Mouse (Mus musculus) CD4-positive naive resting alpha-beta T cell, adult 57 days (primary cell): Measurements from ENCODE around the gene Apopt1. TPM values are rescaled to one million over a fixed set of nuclear protein-coding genes. Genes with fewer than 3 reads are reported as not detected.

Experiments used
- total RNA-seq: library from RNA; stranded (reverse); gene quantifications from one replicate; pipeline ENCODE4 v1.2.4, GENCODE M21; 2023

The Apopt1 gene
- total RNA-seq = 26.9 TPM

DNA sequence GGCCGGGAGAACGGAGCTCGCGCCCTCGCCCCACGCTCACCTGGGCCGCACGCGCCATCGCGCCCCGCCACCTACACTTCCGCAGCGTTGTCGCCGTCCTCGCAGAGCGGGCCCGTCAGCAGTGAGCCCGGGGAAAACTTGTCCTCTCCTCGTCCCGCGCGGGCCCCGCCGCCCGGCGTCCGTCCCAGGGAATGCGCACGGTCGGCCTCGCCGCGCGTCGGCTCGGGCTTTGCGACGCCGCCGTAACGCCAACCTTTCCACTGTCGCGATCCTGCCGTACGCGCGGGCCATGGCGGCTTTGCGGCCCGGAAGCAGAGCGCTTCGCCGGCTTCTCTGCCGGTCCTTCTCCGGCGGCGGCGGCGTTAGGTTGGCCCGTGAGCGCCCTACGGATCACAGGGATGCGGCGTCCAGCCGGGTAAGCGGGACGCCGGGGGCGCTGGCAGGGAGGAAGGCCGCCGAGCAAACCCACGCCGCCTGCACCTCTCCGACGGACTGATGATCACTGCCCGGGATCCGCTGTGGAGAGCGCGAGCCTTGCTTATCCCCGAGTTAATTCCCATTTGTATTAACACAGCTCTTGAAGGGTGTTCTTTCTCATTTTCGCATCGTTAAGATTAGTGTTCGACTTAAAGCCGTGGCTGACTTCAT, at the start of gene Apopt1, which contains the start of gene Bag5:
TSS of gene Apopt1 (plus strand) at position 258 of the 648 bp plus-strand sequence.
TSS of gene Bag5 (minus strand) at position 254 of the 648 bp plus-strand sequence.

DNA sequence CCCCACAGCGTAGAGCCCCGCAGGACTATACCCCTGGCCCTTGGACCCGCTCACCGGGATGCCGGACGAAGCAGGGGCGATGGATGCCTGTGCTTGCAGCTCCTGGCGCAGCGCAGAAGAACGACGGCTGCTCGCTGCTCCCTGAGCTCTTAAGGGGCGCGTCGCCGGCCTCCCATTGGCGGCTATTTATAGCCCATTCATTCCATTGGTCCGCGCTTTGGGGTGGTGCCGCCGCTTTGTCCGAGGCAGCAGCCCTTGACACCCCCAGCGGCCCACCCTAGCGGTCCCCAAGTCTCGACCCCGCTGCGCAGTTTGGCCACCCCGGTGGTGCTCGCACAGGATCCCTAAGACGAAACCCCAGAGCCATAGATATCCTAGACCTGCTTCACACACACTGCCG, 40.9 kb upstream of the Apopt1 start, which contains the start of gene Ckb:
TSS of gene Ckb (minus strand) at position 163 of the 400 bp plus-strand sequence.

DNA sequence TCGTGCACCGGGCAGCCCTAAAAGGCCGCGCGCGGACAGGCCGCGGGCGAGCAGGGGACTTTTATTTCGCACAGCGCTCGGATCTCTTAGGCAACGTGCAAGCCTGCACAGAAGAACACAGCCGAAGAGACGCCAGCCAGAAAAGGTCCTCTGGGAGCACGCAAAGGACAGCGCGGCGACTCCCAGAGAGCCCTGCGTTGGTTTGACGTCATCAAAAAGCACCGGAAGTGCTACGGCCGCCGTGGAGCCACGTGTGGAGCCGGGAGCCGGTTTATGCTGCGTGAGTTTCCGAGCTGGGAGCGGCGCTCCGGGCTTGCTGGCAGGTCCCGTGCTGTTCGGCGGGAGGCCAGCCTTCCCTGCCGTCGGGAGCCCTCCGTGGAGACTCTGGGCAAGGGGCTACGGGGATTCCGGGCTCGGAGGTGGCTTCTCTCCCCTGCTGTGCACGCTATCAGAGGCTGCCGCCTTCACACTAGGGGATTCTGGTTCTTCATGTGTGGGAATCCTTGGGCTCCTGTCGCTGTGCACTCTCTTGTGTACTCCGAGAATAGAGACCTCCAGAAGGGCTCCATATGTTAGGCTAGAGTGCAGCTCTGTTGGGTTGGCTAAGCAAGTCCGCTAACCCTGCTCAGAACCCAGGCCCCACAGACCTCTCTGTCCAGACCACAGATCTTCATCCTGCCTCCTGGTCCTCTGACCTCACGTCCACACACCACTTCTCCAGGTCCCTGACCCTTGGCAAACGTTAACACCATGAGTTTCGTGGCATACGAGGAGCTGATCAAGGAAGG, 35.0 kb upstream of the Apopt1 start, which contains the start of gene Trmt61a:
TSS of gene Trmt61a (plus strand) at position 224 of the 788 bp plus-strand sequence.

DNA sequence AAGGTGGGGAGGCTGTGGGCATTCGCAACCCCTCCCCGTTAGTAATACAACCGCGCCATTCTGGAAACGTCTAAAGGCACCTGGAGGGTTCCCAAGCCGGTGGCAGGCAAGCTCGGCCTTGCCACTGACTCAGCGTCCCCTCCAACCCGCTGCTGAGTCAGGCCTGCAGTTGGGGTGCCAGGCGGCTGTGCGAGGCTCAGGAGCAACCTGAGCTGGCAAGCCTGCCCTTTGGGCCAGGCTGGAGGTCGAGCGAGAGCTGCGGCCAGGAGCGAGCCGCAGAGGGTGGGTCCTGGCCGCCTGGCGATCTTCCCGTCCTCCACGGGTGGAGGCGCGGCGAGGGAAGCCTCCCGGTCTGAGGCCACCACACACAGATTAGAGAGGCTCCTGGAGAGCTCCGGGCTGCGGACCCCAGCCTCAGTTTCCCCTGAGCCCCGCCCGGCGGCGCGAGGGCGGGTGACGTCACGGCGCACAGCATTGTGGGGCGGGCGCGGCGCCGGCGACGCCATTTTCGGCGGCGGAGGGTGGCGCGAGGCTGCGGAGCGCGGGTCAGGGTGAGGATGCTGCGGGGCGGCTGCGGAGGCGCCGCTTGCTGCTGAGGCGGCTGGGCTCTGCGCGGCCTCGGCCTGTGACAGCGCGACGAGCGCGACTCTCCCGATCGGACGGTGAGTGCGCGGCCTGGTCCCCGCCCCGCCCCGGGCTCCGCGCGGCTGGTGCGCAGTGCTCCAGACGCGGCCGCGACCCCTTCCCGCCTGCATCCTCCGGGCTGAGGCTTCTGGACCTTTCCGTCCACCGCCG, 45.5 kb downstream of the Apopt1 start, which contains the start of gene Klc1:
TSS of gene Klc1 (plus strand) at position 469 of the 795 bp plus-strand sequence.

Other genes with a start within 250 kb of the Apopt1 start
- not detected for gene Gm266, start 227.4 kb upstream of the Apopt1 start, total RNA-seq
- 738 TPM for gene Eif5, start 175.2 kb upstream of the Apopt1 start, total RNA-seq
- 85.2 TPM for gene Mark3, start 138.7 kb upstream of the Apopt1 start, total RNA-seq
- gene Ckb, start 40.9 kb upstream of the Apopt1 start, total RNA-seq = 6.5 TPM
- 15.5 TPM for gene Trmt61a, start 35.2 kb upstream of the Apopt1 start, total RNA-seq
- gene Bag5, start within 50 bp of the Apopt1 start, total RNA-seq = 25.9 TPM
- 87.6 TPM for gene Klc1, start 45.6 kb downstream of the Apopt1 start, total RNA-seq
- gene Xrcc3, start 100.6 kb downstream of the Apopt1 start, total RNA-seq = 1.4 TPM
- gene Zfyve21, start 100.9 kb downstream of the Apopt1 start, total RNA-seq = 2.1 TPM
- gene Ppp1r13b, start 194.8 kb downstream of the Apopt1 start, total RNA-seq = 68.7 TPM